Mouse (Mus musculus) heart, adult 18-20 months (tissue): ENCODE data around the gene Sim2. TPM values are rescaled to one million over a fixed set of nuclear protein-coding genes. Genes with fewer than 3 reads are reported as not detected.

ENCODE experiments used
- DNase-seq, 2 experiments: peaks; one replicate each; pipeline ENCODE4 v3.0.0; 2021 to 2022; ENCODE audit warnings: mixed read lengths in 1 of 2
- microRNA-seq, 2 experiments: library from miRNA; unstranded; fragments of <30 nt; microRNA quantifications; one replicate each; pipeline ENCODE4 v1.2.0; 2022
- total RNA-seq, 2 experiments: library from RNA; stranded (reverse); gene quantifications; 2 replicates each; pipeline ENCODE4 v1.2.3; 2021

Sim2 gene
- total RNA-seq, 2 experiments from 2014 or later = 0.08 TPM; not detected in 1

DNA sequence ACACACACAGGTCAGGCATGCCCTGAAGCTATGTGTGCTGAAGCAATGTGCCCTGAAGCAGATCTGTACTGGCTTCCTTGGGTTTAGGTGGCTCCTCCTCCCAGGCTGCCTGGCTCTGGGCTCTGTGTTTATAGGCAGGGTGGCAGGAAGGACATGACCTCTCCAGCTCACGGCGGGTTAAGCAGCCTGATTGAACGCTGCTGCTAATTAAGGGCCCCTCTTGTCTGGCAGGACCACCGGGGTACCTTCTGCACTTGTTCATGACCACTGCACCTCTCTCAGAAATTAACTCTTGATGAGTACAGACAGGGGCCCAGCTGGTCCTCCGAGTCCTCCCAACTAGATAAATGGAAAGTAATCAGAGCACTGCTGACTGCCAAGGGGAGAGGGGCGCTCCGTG lies 79.5 kb downstream of the Sim2 start:
- no peak for DNase-seq

DNA sequence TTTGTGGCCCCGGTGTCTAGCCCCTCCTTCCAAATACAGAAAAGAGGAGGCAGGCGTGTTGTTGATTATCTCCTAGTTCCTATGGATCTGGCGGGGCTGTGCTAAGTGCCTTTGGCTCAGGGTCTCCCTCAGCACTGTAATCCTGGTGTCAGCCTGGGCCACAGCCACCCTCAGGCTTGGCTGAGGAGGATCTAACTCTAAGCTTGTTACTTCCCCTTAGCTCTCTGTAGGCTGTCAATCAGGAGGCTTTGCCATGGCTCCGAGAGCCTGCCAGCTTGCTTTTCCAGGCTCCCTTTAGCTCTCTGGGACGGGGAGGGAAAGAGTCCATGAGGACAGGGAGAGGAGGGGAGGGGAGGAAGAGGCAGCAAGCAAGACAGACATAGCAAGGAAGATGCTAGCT lies 80.2 kb downstream of the Sim2 start:
- DNase-seq = no peak

GRCm38 (mm10) chr16:94168655-94169545 lies 84.2 kb downstream of the Sim2 start:
- no peak for DNase-seq

- no peak for DNase-seq
Measured at GRCm38 (mm10) chr16:94170218-94170617, 85.5 kb downstream of the Sim2 start.

DNA sequence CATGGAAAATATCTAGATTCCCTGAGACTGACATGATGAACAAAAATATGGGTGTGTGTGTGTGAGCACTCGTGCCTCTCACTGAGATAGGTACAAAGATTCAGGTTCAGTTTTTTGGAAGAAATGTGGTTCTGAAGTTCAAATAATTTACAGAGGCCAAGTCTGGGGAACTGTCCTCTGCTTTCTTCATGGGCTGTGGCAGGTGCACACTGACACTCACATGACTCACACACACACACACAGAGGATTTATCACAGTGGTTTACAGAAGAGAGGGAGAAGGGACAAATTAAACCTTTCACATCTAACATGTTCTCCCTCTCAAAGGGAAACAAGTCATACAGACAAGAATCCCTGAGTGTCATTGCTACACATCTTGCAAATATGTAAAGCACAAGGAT lies 88.6 kb downstream of the Sim2 start:
- DNase-seq = no peak

- DNase-seq = no peak
Measured at GRCm38 (mm10) chr16:94175366-94175986, 90.7 kb downstream of the Sim2 start.

Small RNA genes lying within 50 kb of the gene (microRNA-seq; reads per million reads assigned to microRNA genes)
- 0 reads per million in 2 experiments for gene Gm23062

Other genes with a start within 250 kb of the Sim2 start
- under 1 TPM; 0.40 to 0.57 TPM for gene Chaf1b, start 201.0 kb upstream of the Sim2 start, total RNA-seq
- not detected for gene Cldn14, start 76.1 kb upstream of the Sim2 start, total RNA-seq
- gene Hlcs, start 228.6 kb downstream of the Sim2 start, total RNA-seq = 1 to 10 TPM; 7.3 to 9.1 TPM
- 1 to 10 TPM; 3.7 to 4.0 TPM for gene Ripply3, start 243.5 kb downstream of the Sim2 start, total RNA-seq